Mouse (Mus musculus) lung, postnatal 10 days (tissue): ENCODE results near the gene Zfp467.

Source experiments
- DNase-seq: peaks from one replicate; pipeline ENCODE4 v3.0.0; 2021

The Zfp467 gene

GRCm38 (mm10) chr6:48409726-48410343, 35.8 kb downstream of the Zfp467 start:
- no peak for DNase-seq

- no peak for DNase-seq
These were observed 41.6 kb downstream of the Zfp467 start for GRCm38 (mm10) chr6:48404071-48404470.

- DNase-seq, result no peak
These were observed 45.7 kb downstream of the Zfp467 start for GRCm38 (mm10) chr6:48399906-48400305.

GRCm38 (mm10) chr6:48397336-48397735, 48.3 kb downstream of the Zfp467 start:
- DNase-seq, result peak; percentile 51

- DNase-seq, result no peak
These were observed 48.9 kb downstream of the Zfp467 start for GRCm38 (mm10) chr6:48396686-48397085.

GRCm38 (mm10) chr6:48396008-48396595, 49.5 kb downstream of the Zfp467 start:
- DNase-seq, result no peak

GRCm38 (mm10) chr6:48395105-48396007, 50.3 kb downstream of the Zfp467 start, which contains the start of gene Krba1:
Krba1 (plus strand) TSS chr6:48395586.
- DNase-seq, result peak; percentile 89

GRCm38 (mm10) chr6:48393811-48394210, 51.8 kb downstream of the Zfp467 start:
- DNase-seq, result no peak

GRCm38 (mm10) chr6:48388221-48388620, 57.4 kb downstream of the Zfp467 start:
- no peak for DNase-seq
